Mouse (Mus musculus) cortical plate, adult 2 months (tissue): ENCODE data around the gene Ms4a1. TPM values are rescaled to one million over a fixed set of nuclear protein-coding genes. Genes with fewer than 3 reads are reported as not detected.
"Not testable (repeated sequence)": the region's sequence is repeated elsewhere in the genome, so short reads cannot be mapped to it uniquely, and the experiment has no call there.

ENCODE experiments used
- H3K27ac ChIP-seq: fragments of 200-500 bp; 2 replicates; pipeline ENCODE4 v1.5.1; 2012; ENCODE audit warnings: low read length, control low read depth, inconsistent platforms; ENCODE audit not compliant: insufficient read depth
- H3K4me1 ChIP-seq: fragments of 200-500 bp; 2 replicates; pipeline ENCODE4 v1.6.1; 2011; ENCODE audit warnings: low read length; ENCODE audit not compliant: control insufficient read depth, insufficient read depth
- H3K4me3 ChIP-seq: fragments of 200-500 bp; 2 replicates; pipeline ENCODE4 v1.5.1; 2011; ENCODE audit warnings: mild to moderate bottlenecking, low read length, control low read depth; ENCODE audit not compliant: insufficient read depth
- CTCF ChIP-seq: fragments of 200-500 bp; IDR thresholded peaks from 2 replicates; pipeline ENCODE4 v1.5.1; 2011; ENCODE audit warnings: mild to moderate bottlenecking, control low read depth, low read length; ENCODE audit not compliant: insufficient read depth; ENCODE audit errors: extremely low read depth
- POLR2A ChIP-seq: fragments of 200-500 bp; IDR thresholded peaks from 2 replicates; pipeline ENCODE4 v1.6.1; 2011; ENCODE audit warnings: mild to moderate bottlenecking, low read length, control low read depth; ENCODE audit not compliant: insufficient read depth; ENCODE audit errors: extremely low read depth
- polyA plus RNA-seq: library from polyadenylated mRNA; depleted of rRNA; stranded (reverse); fragments of >200 nt; gene quantifications from 2 replicates; pipeline ENCODE4 v1.2.3, GENCODE M21; 2012; rRNA removed

Ms4a1 gene
- polyA plus RNA-seq, result 0.04 and 0.10 TPM in 2 replicates

DNA sequence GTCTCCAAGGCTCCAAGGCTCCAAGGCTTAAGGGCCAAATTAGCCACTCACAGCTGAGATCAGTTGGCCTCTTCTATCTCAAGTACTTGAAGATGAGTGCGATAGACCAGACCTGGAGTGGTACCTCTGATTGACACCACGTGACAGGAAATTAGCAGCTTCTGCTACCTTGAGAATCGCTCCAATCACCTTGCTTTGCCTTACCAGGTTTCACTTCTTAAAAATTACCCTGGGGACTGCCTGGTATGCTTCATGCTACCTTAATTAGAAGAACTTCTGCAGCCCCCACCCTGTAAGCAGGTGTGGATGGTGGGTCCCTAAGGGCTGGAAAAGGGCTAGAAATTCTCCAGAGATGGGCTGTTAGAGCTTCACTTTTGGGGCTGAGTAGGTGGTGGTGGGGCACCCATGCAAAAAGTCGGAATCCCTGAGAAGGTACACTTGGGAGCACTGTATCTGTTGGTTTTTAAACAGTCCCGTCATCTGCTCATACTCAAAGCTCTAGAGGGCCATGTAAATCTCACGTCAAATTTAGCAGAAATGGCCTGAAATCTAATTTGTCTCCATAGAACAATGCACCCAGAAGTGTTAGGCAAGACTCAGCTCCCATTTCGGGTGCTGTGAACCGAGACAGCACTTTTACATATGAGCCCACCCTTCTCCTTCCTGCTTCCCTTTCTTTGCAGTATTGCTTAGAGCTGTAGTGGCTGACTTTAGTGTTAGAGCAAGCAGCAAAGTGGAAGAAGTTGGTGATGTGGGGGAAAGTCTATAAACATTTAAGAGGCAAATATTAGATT is at the start of gene Ms4a1:
Gene Ms4a1 (minus strand): TSS at position 190 of the 794 bp plus-strand sequence.
- H3K4me1 ChIP-seq, result no peaks in the 10 kb centered on the region
- H3K27ac ChIP-seq, result no peak within 1 kb of the TSS
- H3K4me3 ChIP-seq, result no peak within 1 kb of the TSS
- TF ChIP-seq CTCF (no peak), POLR2A (no peak)

- TF ChIP-seq POLR2A (no peak), CTCF (no peak)
- Histone ChIP-seq H3K4me1 (no peaks in the 10 kb centered on the region), H3K27ac (no peak within 1 kb of the TSS), H3K4me3 (no peak within 1 kb of the TSS)
These were observed 48.3 kb upstream of the Ms4a1 start, which contains the start of gene Ms4a14 for GRCm38 (mm10) chr19:11314354-11314753. TSS of gene Ms4a14 (minus strand) at chr19:11314454.

GRCm38 (mm10) chr19:11308888-11309287 is 42.8 kb upstream of the Ms4a1 start:
- Histone ChIP-seq H3K4me1 (no peaks in the 10 kb centered on the region), H3K4me3 (no peak overlapping the region), H3K27ac (no peak overlapping the region)
- TF ChIP-seq CTCF (no peak), POLR2A (no peak)

GRCm38 (mm10) chr19:11299529-11299928 is 33.5 kb upstream of the Ms4a1 start:
- not testable (repeated sequence) for H3K4me1 ChIP-seq

DNA sequence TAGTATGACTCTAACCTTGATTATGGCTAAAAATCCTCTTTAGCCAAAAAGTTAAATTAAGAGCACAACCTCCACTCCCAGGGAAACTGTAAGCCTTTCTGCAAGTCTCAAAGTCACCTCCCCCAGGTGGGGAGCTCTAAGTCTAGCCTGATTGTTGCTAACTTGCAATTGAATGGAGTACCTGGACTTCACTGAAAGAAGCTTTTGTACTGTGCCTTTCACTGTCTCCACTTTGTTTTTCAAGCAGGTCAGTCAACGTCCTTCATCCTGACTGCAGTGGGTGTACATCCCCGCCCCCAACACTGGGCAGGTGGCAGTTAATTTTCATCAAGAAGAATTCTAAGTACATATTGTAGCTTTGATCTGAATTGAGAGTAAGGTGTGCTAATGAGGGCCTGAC is 32.9 kb upstream of the Ms4a1 start:
- H3K27ac ChIP-seq, result no peak overlapping the region
- TF ChIP-seq CTCF, result no peak
- no peak for TF ChIP-seq POLR2A
- no peak overlapping the region for H3K4me3 ChIP-seq
- H3K4me1 ChIP-seq, result no peaks in the 10 kb centered on the region

More at GRCm38 (mm10) chr19:11299529-11299928, 33.5 kb upstream of the Ms4a1 start:
- H3K4me3 ChIP-seq, H3K27ac ChIP-seq: not testable (repeated sequence)

DNA sequence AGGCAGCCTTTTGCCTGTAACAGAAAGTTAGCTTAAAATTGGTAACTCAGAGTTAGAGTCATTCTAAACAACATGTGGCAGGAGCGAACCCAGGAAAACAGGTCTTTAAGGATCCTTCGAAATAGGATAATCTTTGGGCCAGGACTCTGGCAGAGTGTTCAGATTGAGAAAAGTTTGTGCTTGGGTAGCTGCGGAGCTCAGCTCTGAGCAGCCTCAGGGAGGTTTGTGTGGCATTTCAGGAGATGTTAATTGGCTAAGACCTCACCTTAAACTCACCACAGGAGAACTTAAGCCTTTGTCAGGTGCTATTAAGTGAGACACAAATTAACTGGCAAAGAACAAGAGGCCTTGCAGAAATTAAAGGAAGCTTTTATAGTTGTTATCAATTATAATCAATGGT is 27.6 kb upstream of the Ms4a1 start:
- H3K4me1 ChIP-seq, H3K27ac ChIP-seq, H3K4me3 ChIP-seq: not testable (repeated sequence)

- no peak for TF ChIP-seq CTCF
- TF ChIP-seq POLR2A, result no peak
- H3K4me3 ChIP-seq, result peak overlapping the region; percentile 35; the same call in 1 of the 2 replicates
- no peak overlapping the region for H3K27ac ChIP-seq
- no peaks in the 10 kb centered on the region for H3K4me1 ChIP-seq
These were observed 26.9 kb upstream of the Ms4a1 start for GRCm38 (mm10) chr19:11292990-11293389.

- Histone ChIP-seq H3K4me1 (no peaks in the 10 kb centered on the region), H3K27ac (no peak within 1 kb of the TSS), H3K4me3 (no peak within 1 kb of the TSS)
- TF ChIP-seq POLR2A, result no peak
- TF ChIP-seq CTCF, result no peak
These were observed 17.7 kb upstream of the Ms4a1 start, which contains the start of gene Ms4a5 for GRCm38 (mm10) chr19:11283773-11284172. TSS of gene Ms4a5 (minus strand) at chr19:11283873.

DNA sequence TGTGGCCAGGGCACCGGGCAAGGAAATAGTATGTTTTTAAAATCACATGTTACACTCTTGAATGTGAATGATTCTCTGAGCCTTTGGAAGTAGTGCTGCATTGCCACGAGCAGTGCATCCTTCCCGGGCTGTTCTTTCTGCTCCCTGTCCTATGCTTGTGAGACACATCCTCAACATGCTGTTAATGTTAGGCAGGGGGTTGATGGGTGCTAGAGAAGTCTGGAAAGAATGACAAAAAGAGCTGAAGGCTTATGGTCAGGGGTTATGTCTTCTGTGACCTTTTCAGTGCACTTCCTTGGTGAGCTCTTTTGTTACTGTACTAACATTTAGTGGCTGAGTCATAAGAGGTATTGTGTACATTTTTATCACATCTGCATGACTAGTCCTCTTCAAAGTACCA is 14.2 kb upstream of the Ms4a1 start:
- Histone ChIP-seq H3K27ac (no peak overlapping the region), H3K4me1 (no peaks in the 10 kb centered on the region), H3K4me3 (no peak overlapping the region)
- TF ChIP-seq POLR2A (no peak), CTCF (no peak)

- H3K27ac ChIP-seq, result no peak overlapping the region
- no peaks in the 10 kb centered on the region for H3K4me1 ChIP-seq
- no peak for TF ChIP-seq CTCF
- TF ChIP-seq POLR2A, result no peak
- no peak overlapping the region for H3K4me3 ChIP-seq
These were observed 10.4 kb upstream of the Ms4a1 start for GRCm38 (mm10) chr19:11276431-11276830.

DNA sequence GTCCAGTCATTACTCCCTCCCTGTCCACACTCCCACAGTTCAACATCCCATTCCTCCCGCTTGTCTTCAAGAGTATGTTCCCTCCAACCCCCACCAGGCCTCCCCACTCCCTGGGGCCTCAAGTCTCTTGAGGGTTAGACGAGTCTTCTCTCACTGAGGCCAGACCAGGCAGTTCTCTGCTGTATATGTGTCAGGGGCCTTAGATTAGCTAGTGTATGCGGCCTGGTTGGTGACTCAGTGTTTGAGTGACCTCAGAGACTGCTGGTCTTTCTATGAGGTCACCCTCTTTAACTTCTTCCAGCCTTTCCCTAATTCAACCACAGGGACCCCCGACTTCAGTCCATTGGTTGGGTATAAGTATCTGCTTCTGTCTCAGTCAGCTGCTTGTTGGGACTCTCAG is 915 bp upstream of the Ms4a1 start:
- TF ChIP-seq POLR2A, result no peak
- no peak for TF ChIP-seq CTCF
- Histone ChIP-seq H3K4me3 (no peak overlapping the region), H3K27ac (no peak overlapping the region), H3K4me1 (no peaks in the 10 kb centered on the region)
